Mouse (Mus musculus) myocyte (in vitro differentiated cells): ENCODE results near the gene Nelfe.
A peak's percentile ranks its signal among the peaks of the same experiment; 100 is the strongest.

Experiments used
- CEBPB ChIP-seq: IDR thresholded peaks from 2 replicates; pipeline ENCODE4 v1.6.1; 2011; ENCODE audit warnings: mild to moderate bottlenecking, moderate library complexity; ENCODE audit not compliant: poor library complexity, insufficient read depth, severe bottlenecking
- E2F4 ChIP-seq: IDR thresholded peaks from one replicate; pipeline ENCODE4 v1.6.1; 2011; ENCODE audit warnings: mild to moderate bottlenecking, control low read depth, moderate library complexity; ENCODE audit not compliant: insufficient read depth
- MAX ChIP-seq: IDR thresholded peaks from one replicate; pipeline ENCODE4 v1.6.1; 2011; ENCODE audit warnings: low read depth, mild to moderate bottlenecking, control low read depth
- MYOD1 ChIP-seq, 3 experiments: IDR thresholded peaks; one replicate each; pipeline ENCODE4 v1.6.1; 2011; ENCODE audit warnings: control low read depth in 2 of 3, low read depth in 2 of 3, mild to moderate bottlenecking in 2 of 3, moderate library complexity in 1 of 3; ENCODE audit not compliant: insufficient read length in 2 of 3, control insufficient read depth in 1 of 3
- MYOG ChIP-seq, 3 experiments: IDR thresholded peaks; one replicate each; pipeline ENCODE4 v1.6.1; 2011; ENCODE audit warnings: control low read depth in 2 of 3, low read depth in 2 of 3, mild to moderate bottlenecking in 2 of 3; ENCODE audit not compliant: insufficient read length in 2 of 3, control insufficient read depth in 1 of 3, insufficient read depth in 1 of 3
- POLR2A ChIP-seq: IDR thresholded peaks from one replicate; pipeline ENCODE4 v1.6.1; 2011; ENCODE audit warnings: low read depth, mild to moderate bottlenecking, control low read depth, moderate library complexity; ENCODE audit not compliant: insufficient read length
- POLR2AphosphoS2 ChIP-seq: IDR thresholded peaks from one replicate; pipeline ENCODE4 v1.6.1; 2011; ENCODE audit warnings: low read depth, control low read depth; ENCODE audit not compliant: insufficient read length
- REST ChIP-seq: IDR thresholded peaks from one replicate; pipeline ENCODE4 v1.6.1; 2011; ENCODE audit warnings: mild to moderate bottlenecking, control low read depth, moderate library complexity; ENCODE audit not compliant: insufficient read depth, insufficient read length
- SRF ChIP-seq: IDR thresholded peaks from one replicate; pipeline ENCODE4 v1.6.1; 2011; ENCODE audit warnings: low read depth; ENCODE audit not compliant: control insufficient read depth, insufficient read length
- TCF12 ChIP-seq: IDR thresholded peaks from one replicate; pipeline ENCODE4 v1.6.1; 2011; ENCODE audit warnings: mild to moderate bottlenecking, control low read depth; ENCODE audit not compliant: poor library complexity, insufficient read depth, severe bottlenecking
- TCF3 ChIP-seq: IDR thresholded peaks from one replicate; pipeline ENCODE4 v1.6.1; 2011; ENCODE audit warnings: low read depth, control low read depth; ENCODE audit not compliant: insufficient read length
- USF1 ChIP-seq: IDR thresholded peaks from one replicate; pipeline ENCODE4 v1.6.1; 2011; ENCODE audit warnings: low read depth, mild to moderate bottlenecking, control low read depth, moderate library complexity

GRCm38 (mm10) chr17:34899890-34900243 lies 49.7 kb downstream of the Nelfe start:
- no peak for TF ChIP-seq MAX
- TF ChIP-seq POLR2AphosphoS2, result no peak
- no peak for TF ChIP-seq POLR2A
- TF ChIP-seq REST, result no peak
- TF ChIP-seq USF1, result peak; percentile 34
- no peak for TF ChIP-seq MYOG (IDR thresholded peaks at IDR 0.05; ENCODE audit: control insufficient read depth in 1 of 3, insufficient read depth in 1 of 3, insufficient read length in 2 of 3, low read depth in 2 of 3)
- no peak for TF ChIP-seq E2F4
- no peak for TF ChIP-seq CEBPB
- no peak for TF ChIP-seq SRF
- TF ChIP-seq MYOD1 (IDR thresholded peaks at IDR 0.05; ENCODE audit: control insufficient read depth in 1 of 3, insufficient read length in 2 of 3, low read depth in 2 of 3), result no peak
- TF ChIP-seq TCF3, result no peak
- TF ChIP-seq TCF12, result no peak
